Mouse (Mus musculus): ENCODE results near the gene Glb1l. TPM values are rescaled to one million over a fixed set of nuclear protein-coding genes. Genes with fewer than 3 reads are reported as not detected.
A peak's percentile ranks its signal among the peaks of the same experiment; 100 is the strongest.

Glb1l gene
- total and polyA plus RNA-seq, 3 experiments: 3.2 to 4.9 (median 3.8) TPM

DNA sequence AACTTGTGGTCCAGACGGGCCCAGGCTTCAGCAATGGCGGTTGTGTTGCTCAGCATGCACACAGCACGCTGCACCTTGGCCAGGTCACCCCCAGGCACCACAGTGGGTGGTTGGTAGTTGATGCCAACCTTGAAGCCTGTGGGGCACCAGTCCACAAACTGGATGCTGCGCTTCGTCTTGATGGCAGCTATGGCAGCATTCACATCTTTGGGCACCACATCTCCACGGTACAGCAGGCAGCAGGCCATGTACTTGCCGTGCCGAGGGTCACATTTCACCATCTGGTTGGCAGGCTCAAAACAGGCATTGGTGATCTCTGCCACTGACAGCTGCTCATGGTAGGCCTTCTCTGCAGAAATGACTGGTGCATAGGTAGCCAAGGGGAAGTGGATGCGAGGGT is 5.2 kb upstream of the Glb1l start:
- Histone ChIP-seq H3K4me1 (ENCODE audit: control insufficient read depth, insufficient read depth, low read length) (peaks cover 7% of the 10 kb centered on the region), H3K79me2 (replicated peaks; ENCODE audit: control insufficient read depth, insufficient read depth, low read length) (no peaks in the 10 kb centered on the region; the same call in 1 of the 2 replicates), H3K27me3 (ENCODE audit: control insufficient read depth, insufficient read depth, low read length) (no peaks in the 10 kb centered on the region), H3K27ac (peak overlapping the region; percentile 87), H3K36me3 (ENCODE audit: control insufficient read depth, insufficient read depth, low read length) (peaks cover 14% of the 10 kb centered on the region), H3K4me3 (peak overlapping the region; percentile 26; the same call in 1 of the 2 replicates), H3K9ac (ENCODE audit: low read depth, low read length) (no peak overlapping the region)
- DNase-seq: no peak
- TF ChIP-seq CTCF (IDR thresholded peaks at IDR 0.05) (no peak), EP300 (IDR thresholded peaks at IDR 0.05; ENCODE audit: insufficient read depth, low read depth, low read length) (no peak), POLR2A (IDR thresholded peaks at IDR 0.05; ENCODE audit: insufficient read depth, low read depth, low read length) (no peak)
- WGBS: 71% methylated on average over 9 of the region's 9 CpGs
- intact Hi-C loops (cut with DNase I): no loop called here

GRCm38 (mm10) chr1:75214886-75215285 is 4.3 kb upstream of the Glb1l start:
- Histone ChIP-seq H3K4me1 (ENCODE audit: control insufficient read depth, insufficient read depth, low read length) (peaks cover 10% of the 10 kb centered on the region), H3K36me3 (ENCODE audit: control insufficient read depth, insufficient read depth, low read length) (peaks cover 14% of the 10 kb centered on the region), H3K79me2 (replicated peaks; ENCODE audit: control insufficient read depth, insufficient read depth, low read length) (no peaks in the 10 kb centered on the region; the same call in 1 of the 2 replicates), H3K4me3 (peak overlapping the region; percentile 15; the same call in 1 of the 2 replicates), H3K27ac (peak overlapping the region; percentile 87), H3K27me3 (ENCODE audit: control insufficient read depth, insufficient read depth, low read length) (no peaks in the 10 kb centered on the region), H3K9ac (ENCODE audit: low read depth, low read length) (peak overlapping the region; percentile 56)
- WGBS: 61% methylated on average over 5 of the region's 5 CpGs
- peak; percentile 63; the same call in 1 of the 2 replicates for TF ChIP-seq EP300 (IDR thresholded peaks at IDR 0.05; ENCODE audit: insufficient read depth, low read depth, low read length)
- TF ChIP-seq CTCF (IDR thresholded peaks at IDR 0.05): no peak
- intact Hi-C loops (cut with DNase I): no loop called here
- peak; percentile 78 to 84 for DNase-seq

GRCm38 (mm10) chr1:75214442-75214841 is 3.8 kb upstream of the Glb1l start:
- H3K27ac ChIP-seq: peak overlapping the region; percentile 87
- intact Hi-C loops (cut with DNase I): no loop called here
- TF ChIP-seq POLR2A (IDR thresholded peaks at IDR 0.05; ENCODE audit: insufficient read depth, low read depth, low read length): no peak
- TF ChIP-seq EP300 (IDR thresholded peaks at IDR 0.05; ENCODE audit: insufficient read depth, low read depth, low read length): no peak
- TF ChIP-seq CTCF (IDR thresholded peaks at IDR 0.05): no peak
- peaks cover 8% of the 10 kb centered on the region for H3K4me1 ChIP-seq (ENCODE audit: control insufficient read depth, insufficient read depth, low read length)
- peak overlapping the region; percentile 15; the same call in 1 of the 2 replicates for H3K4me3 ChIP-seq
- H3K9ac ChIP-seq (ENCODE audit: low read depth, low read length): peak overlapping the region; percentile 56
- peaks cover 14% of the 10 kb centered on the region for H3K36me3 ChIP-seq (ENCODE audit: control insufficient read depth, insufficient read depth, low read length)
- no peak for DNase-seq
- no peaks in the 10 kb centered on the region for H3K27me3 ChIP-seq (ENCODE audit: control insufficient read depth, insufficient read depth, low read length)
- WGBS: 40% methylated on average over 2 of the region's 2 CpGs
- H3K79me2 ChIP-seq (replicated peaks; ENCODE audit: control insufficient read depth, insufficient read depth, low read length): no peaks in the 10 kb centered on the region; the same call in 1 of the 2 replicates

- intact Hi-C loops (cut with DNase I): no loop called here
- Histone ChIP-seq H3K9ac (ENCODE audit: low read depth, low read length) (no peak overlapping the region), H3K4me3 (no peak overlapping the region), H3K4me1 (ENCODE audit: control insufficient read depth, insufficient read depth, low read length) (peaks cover 8% of the 10 kb centered on the region), H3K36me3 (ENCODE audit: control insufficient read depth, insufficient read depth, low read length) (peaks cover 14% of the 10 kb centered on the region), H3K27me3 (ENCODE audit: control insufficient read depth, insufficient read depth, low read length) (no peaks in the 10 kb centered on the region), H3K79me2 (replicated peaks; ENCODE audit: control insufficient read depth, insufficient read depth, low read length) (no peaks in the 10 kb centered on the region; the same call in 1 of the 2 replicates), H3K27ac (no peak overlapping the region)
- no peak for TF ChIP-seq EP300 (IDR thresholded peaks at IDR 0.05; ENCODE audit: insufficient read depth, low read depth, low read length)
- no peak for TF ChIP-seq CTCF (IDR thresholded peaks at IDR 0.05)
- TF ChIP-seq POLR2A (IDR thresholded peaks at IDR 0.05; ENCODE audit: insufficient read depth, low read depth, low read length): no peak
- no peak for DNase-seq
- 65% methylated on average over 7 of the region's 7 CpGs for WGBS
Observed at GRCm38 (mm10) chr1:75213096-75213495, 2.5 kb upstream of the Glb1l start.

GRCm38 (mm10) chr1:75212542-75212941 is 1.9 kb upstream of the Glb1l start:
- intact Hi-C loops (cut with DNase I): no loop called here
- H3K27ac ChIP-seq: no peak overlapping the region
- H3K4me1 ChIP-seq (ENCODE audit: control insufficient read depth, insufficient read depth, low read length): peaks cover 8% of the 10 kb centered on the region
- peaks cover 14% of the 10 kb centered on the region for H3K36me3 ChIP-seq (ENCODE audit: control insufficient read depth, insufficient read depth, low read length)
- H3K4me3 ChIP-seq: no peak overlapping the region
- no peaks in the 10 kb centered on the region for H3K27me3 ChIP-seq (ENCODE audit: control insufficient read depth, insufficient read depth, low read length)
- WGBS: 79% methylated on average over 4 of the region's 4 CpGs
- DNase-seq: peak in 1 of 2 experiments; percentile 19
- no peak overlapping the region for H3K9ac ChIP-seq (ENCODE audit: low read depth, low read length)
- TF ChIP-seq CTCF (IDR thresholded peaks at IDR 0.05): no peak
- 0 out of 2 replicates have a peak, but pooled peaks have one; percentile 13 for TF ChIP-seq POLR2A (IDR thresholded peaks at IDR 0.05; ENCODE audit: insufficient read depth, low read depth, low read length)
- H3K79me2 ChIP-seq (replicated peaks; ENCODE audit: control insufficient read depth, insufficient read depth, low read length): no peaks in the 10 kb centered on the region; the same call in 1 of the 2 replicates

- peak overlapping the region; percentile 92 for H3K9ac ChIP-seq (ENCODE audit: low read depth, low read length)
- intact Hi-C loops (cut with DNase I): loop anchor here (2.0 kb wide), 3 partner anchors 18 to 42 kb away; partner anchors contain the start of genes Ankzf1, Atg9a and Zfand2b
- H3K36me3 ChIP-seq (ENCODE audit: control insufficient read depth, insufficient read depth, low read length): peaks cover 14% of the 10 kb centered on the region
- TF ChIP-seq POLR2A (IDR thresholded peaks at IDR 0.05; ENCODE audit: insufficient read depth, low read depth, low read length) (no peak), CTCF (IDR thresholded peaks at IDR 0.05) (no peak), EP300 (IDR thresholded peaks at IDR 0.05; ENCODE audit: insufficient read depth, low read depth, low read length) (no peak)
- no peaks in the 10 kb centered on the region for H3K27me3 ChIP-seq (ENCODE audit: control insufficient read depth, insufficient read depth, low read length)
- 9% methylated on average over 17 of the region's 17 CpGs for whole genome bisulfite sequencing
- H3K4me3 ChIP-seq: peak overlapping the region; percentile 93
- H3K4me1 ChIP-seq (ENCODE audit: control insufficient read depth, insufficient read depth, low read length): peaks cover 8% of the 10 kb centered on the region
- no peak for DNase-seq
- no peaks in the 10 kb centered on the region; the same call in 1 of the 2 replicates for H3K79me2 ChIP-seq (replicated peaks; ENCODE audit: control insufficient read depth, insufficient read depth, low read length)
- H3K27ac ChIP-seq: peak overlapping the region; percentile 88
Observed at GRCm38 (mm10) chr1:75211141-75211708, 612 bp upstream of the Glb1l start.
